Mouse (Mus musculus) CD4-positive naive resting alpha-beta T cell, adult 76 days (primary cell): ENCODE data around the gene Kctd18. TPM values are rescaled to one million over a fixed set of nuclear protein-coding genes. Genes with fewer than 3 reads are reported as not detected.

ENCODE experiments used
- total RNA-seq: library from RNA; stranded (reverse); gene quantifications from one replicate; pipeline ENCODE4 v1.2.4, GENCODE M21; 2023

Gene Kctd18
- 61.7 TPM for total RNA-seq

DNA sequence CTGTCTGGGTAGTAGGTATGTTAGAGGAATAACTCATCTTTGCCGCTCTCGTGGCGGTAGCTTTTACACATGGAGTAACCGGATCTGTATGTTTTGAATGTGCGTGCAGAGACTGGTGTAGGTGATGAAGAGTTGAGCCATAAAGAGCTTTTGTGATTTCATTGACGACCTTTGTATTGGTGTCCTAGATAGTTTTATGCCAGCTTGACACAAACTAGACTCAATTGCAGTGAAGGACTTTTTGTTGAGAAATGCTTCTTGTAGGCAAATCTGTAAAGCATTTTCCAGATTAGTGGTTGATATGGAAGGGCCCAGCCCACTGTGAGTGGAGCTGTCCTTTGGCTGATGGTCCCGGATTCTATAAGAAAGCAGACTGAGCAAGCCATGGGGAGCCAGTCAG, at the start of gene Kctd18:
Gene Kctd18, minus strand, starts transcription at position 101 of the 400 bp plus-strand sequence.

DNA sequence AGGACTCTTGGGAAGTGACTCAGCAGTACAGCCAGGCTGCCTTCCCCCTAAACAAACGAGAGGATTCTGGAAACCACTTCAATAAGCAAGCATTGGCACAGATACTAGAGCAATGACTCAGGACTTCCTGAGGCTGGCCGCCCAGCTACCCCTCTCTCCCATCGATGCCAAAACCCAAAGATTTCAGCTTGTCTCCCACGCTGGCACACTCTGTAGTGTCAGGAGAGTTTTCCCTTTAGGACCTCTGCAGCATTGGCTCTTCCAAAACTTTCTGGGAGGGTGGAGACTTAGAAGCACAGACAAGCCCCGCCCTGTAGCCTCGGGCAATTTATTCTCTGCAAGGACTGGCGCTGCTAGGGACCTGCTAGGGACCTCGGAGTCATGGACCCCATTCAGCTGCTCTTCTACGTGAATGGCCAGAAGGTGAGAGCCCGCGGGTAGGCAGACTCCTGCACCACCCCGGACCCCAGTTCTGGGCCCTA, 10.9 kb upstream of the Kctd18 start, which contains the start of gene Aox1:
Gene Aox1, plus strand, starts transcription at position 296 of the 482 bp plus-strand sequence.

DNA sequence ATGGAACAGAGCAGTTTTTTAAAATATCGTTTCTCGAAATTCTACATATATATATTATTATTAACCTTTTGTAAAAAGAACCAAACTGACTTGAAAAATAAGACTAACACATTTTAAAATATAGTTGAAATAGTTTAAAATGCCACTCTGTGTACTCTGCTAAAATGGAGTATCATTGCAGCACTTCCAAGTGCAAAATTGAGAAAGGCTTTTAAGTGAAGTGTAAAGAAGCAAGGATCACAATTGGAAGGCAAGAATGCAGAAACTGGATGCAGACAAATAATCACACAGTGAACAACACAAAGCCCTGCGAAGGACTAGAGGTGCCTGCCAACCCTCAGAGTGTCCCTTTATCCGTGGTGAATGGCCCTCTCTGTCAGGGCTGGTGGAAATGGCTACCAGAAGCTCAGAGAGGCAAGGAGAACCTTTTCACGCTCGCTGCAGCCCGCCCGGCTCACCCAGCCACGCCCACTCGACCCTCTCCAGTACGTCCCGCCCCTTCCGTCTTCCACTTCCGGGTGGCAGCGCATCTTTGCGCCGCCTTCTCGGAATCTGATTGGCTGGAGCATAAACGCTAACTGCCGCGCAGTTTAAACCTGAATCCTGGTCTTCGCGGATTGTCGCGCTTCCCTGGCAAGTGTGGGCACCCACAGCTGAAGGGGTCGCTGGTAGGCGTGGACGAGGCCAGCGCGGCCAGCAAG, 23.2 kb downstream of the Kctd18 start, which contains the start of gene Sgo2a:
Gene Sgo2a, plus strand, starts transcription at position 540 of the 701 bp plus-strand sequence.

Other genes starting within 250 kb of the Kctd18 start
- gene Spats2l, start 244.8 kb downstream of the Kctd18 start, total RNA-seq = 0.88 TPM
- gene Sgo2a, start 23.0 kb downstream of the Kctd18 start, total RNA-seq = 0.67 TPM
- not detected for gene Aox1, start 11.0 kb upstream of the Kctd18 start, total RNA-seq
- gene Aox3, start 94.2 kb upstream of the Kctd18 start, total RNA-seq = not detected
- gene Aox4, start 191.4 kb upstream of the Kctd18 start, total RNA-seq = not detected